Mouse (Mus musculus) colon, adult 2 months (tissue): ENCODE results near the gene Gm21560. TPM values are rescaled to one million over a fixed set of nuclear protein-coding genes. Genes with fewer than 3 reads are reported as not detected.

Experiments
- polyA plus RNA-seq: library from polyadenylated mRNA; depleted of rRNA; stranded (reverse); fragments of >200 nt; gene quantifications from 2 replicates; pipeline ENCODE4 v1.2.3, GENCODE M21; 2012; rRNA removed

Gene Gm21560
- not detected in 2 replicates for polyA plus RNA-seq

DNA sequence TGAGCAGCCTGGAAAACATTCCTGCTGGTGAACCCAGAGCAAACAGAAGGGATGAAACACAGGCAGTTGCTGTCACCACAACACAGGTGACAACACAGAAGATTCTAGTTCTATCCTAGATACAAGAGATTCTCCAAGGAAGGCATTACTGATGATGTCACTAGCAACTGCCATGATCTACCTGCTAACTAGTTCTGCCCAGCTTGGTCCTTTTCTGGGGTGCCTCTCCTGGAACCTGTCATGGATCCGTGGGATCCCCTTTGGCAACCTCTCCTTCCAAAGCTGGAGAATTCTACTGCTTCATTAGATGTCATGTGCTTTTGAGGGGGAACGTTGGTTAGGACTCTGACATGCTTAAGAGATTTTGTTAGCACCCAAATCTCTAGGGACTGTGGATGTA lies at the start of gene Gm21560:
Gene Gm21560 (minus strand): TSS at position 101 of the 400 bp plus-strand sequence.

Other genes starting within 250 kb of the Gm21560 start
- gene Gm3453, start 240.2 kb downstream of the Gm21560 start, polyA plus RNA-seq = not detected in 2 replicates
- gene Gm6337, start 161.0 kb downstream of the Gm21560 start, polyA plus RNA-seq = not detected in 2 replicates
- gene Gm8206, start 125.3 kb downstream of the Gm21560 start, polyA plus RNA-seq = not detected in 2 replicates
- gene Gm3468, start 110.6 kb downstream of the Gm21560 start, polyA plus RNA-seq = 0.13 and 0.14 TPM in 2 replicates
- not detected in 2 replicates for gene Gm3476, start 93.5 kb downstream of the Gm21560 start, polyA plus RNA-seq
- gene Gm3411, start 68.0 kb upstream of the Gm21560 start, polyA plus RNA-seq = 0.37 TPM in 1 of 2 replicates, not detected in the other
- not detected in 2 replicates for gene Gm21103, start 85.6 kb upstream of the Gm21560 start, polyA plus RNA-seq
- not detected in 2 replicates for gene Gm3618, start 124.4 kb upstream of the Gm21560 start, polyA plus RNA-seq
- not detected in 2 replicates for gene Gm16440, start 171.0 kb upstream of the Gm21560 start, polyA plus RNA-seq
- gene Gm3591, start 193.2 kb upstream of the Gm21560 start, polyA plus RNA-seq = 0.06 and 0.21 TPM in 2 replicates
- not detected in 2 replicates for gene Gm3594, start 225.3 kb upstream of the Gm21560 start, polyA plus RNA-seq